Mouse (Mus musculus) midbrain, embryonic 15.5 days (tissue): ENCODE measurements at regions not wholly inside any gene's neighbourhood (a gene's known extent, or its start where the extent isn't known, plus 50 kb on each side); places are given as distances from the start of the nearest gene placed in this dataset.

ENCODE experiments used
- ATAC-seq: fragments of 200-750 bp; cut with Nextera tagmentation; replicated peaks from 2 replicates; pipeline ENCODE4 v1.8.0; 2017; ENCODE audit warnings: moderate TSS enrichment
- H3K27ac ChIP-seq: fragments of 300-500 bp; sonication (generic); 2 replicates; pipeline ENCODE4 v1.5.1; 2015; ENCODE audit warnings: mild to moderate bottlenecking, inconsistent platforms
- H3K27me3 ChIP-seq: fragments of 300-500 bp; sonication (generic); replicated peaks from 2 replicates; pipeline ENCODE4 v1.6.1; 2015; ENCODE audit warnings: inconsistent platforms
- H3K36me3 ChIP-seq: fragments of 300-500 bp; sonication (generic); replicated peaks from 2 replicates; pipeline ENCODE4 v1.6.1; 2015; ENCODE audit warnings: inconsistent platforms
- H3K4me1 ChIP-seq: fragments of 300-500 bp; sonication (generic); 2 replicates; pipeline ENCODE4 v1.6.1; 2015; ENCODE audit warnings: inconsistent platforms
- H3K4me2 ChIP-seq: fragments of 300-500 bp; sonication (generic); 2 replicates; pipeline ENCODE4 v1.6.1; 2015; ENCODE audit warnings: inconsistent platforms, mild to moderate bottlenecking, moderate library complexity
- H3K4me3 ChIP-seq: fragments of 300-500 bp; sonication (generic); 2 replicates; pipeline ENCODE4 v1.5.1; 2015; ENCODE audit warnings: mild to moderate bottlenecking, inconsistent platforms
- H3K9ac ChIP-seq: fragments of 300-500 bp; sonication (generic); 2 replicates; pipeline ENCODE4 v1.6.1; 2015; ENCODE audit warnings: mild to moderate bottlenecking, inconsistent platforms
- H3K9me3 ChIP-seq: fragments of 300-500 bp; sonication (generic); 2 replicates; pipeline ENCODE4 v1.6.1; 2016; ENCODE audit warnings: inconsistent platforms
- WGBS: fragments of 180-500 bp; shearing (Covaris S2); methylation state at CpG from one replicate; pipeline ENCODE4 v1.1.7; 2015; ENCODE audit warnings: mixed read lengths; 5-methylcytosine and 5-hydroxymethylcytosine counted together

DNA sequence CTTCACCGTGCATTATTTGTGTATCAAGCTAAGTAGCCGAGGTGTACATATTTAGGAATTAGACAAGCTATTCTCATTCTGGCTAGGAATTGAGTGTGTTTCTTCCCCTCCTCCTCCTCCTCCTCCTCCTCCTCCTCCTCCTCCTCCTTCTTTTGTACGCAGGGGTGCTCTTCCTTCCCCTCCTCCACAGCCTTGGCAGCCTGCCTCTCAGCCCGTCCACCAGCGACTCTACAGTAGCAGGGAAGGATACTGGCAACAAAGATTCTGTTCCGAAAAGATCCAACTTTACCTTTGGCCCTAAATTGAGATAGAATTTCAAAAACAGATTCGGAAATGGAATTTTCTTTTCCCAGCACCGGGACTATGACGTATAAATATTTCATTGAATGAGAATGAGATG is 253.0 kb downstream of the Nup35 start:
- Histone ChIP-seq H3K27ac (no peak overlapping the region), H3K27me3 (no peaks in the 10 kb centered on the region), H3K4me1 (no peaks in the 10 kb centered on the region), H3K9ac (no peak overlapping the region), H3K4me2 (peak overlapping the region; percentile 26), H3K4me3 (peak overlapping the region; percentile 1; the same call in 1 of the 2 replicates), H3K36me3 (no peaks in the 10 kb centered on the region), H3K9me3 (no peaks in the 10 kb centered on the region)
- peak; percentile 56; the same call in 1 of the 2 replicates for ATAC-seq
- 68% methylated on average over 8 of the region's 9 CpGs for WGBS

DNA sequence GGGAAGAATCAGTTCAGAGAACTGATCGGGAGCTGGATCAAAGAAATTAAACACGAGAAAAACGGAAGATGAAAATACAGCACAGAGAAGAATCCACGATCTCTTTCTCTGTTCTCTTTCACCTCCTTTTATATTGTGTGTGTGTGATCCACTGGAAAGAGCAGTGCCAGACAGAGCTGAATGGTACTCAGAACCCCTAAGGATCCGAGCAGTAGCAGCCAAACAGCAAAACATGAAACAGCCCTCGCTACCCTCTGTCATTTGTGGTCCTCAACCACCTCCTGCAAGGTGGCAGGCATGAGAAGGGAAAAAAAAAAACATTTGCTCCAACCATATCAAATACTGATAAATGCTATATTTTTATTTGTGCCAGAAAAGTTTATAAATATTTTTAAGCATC is 253.4 kb downstream of the Nup35 start:
- H3K4me3 ChIP-seq, result peak overlapping the region; percentile 1; the same call in 1 of the 2 replicates
- H3K4me2 ChIP-seq, result peak overlapping the region; percentile 26
- ATAC-seq, result peak; percentile 71; the same call in 1 of the 2 replicates

DNA sequence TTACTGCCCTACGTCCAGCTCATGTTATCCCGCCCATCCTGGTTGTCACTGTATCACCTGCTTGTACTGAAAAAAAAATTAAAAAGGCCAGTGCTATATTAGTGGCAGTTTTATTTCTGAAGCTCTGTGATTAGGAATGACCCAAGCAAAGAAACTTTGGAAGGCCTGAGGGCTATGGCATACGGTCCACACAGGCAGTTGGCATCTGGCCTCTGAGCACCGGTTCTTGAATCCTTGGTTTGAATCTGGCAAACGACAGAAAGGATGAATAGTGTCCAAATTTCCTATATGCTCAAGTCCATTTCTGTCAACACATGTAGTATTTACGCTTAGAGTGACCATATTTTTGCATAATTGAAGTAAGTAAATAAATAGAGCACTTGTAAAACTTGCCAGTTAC is 254.3 kb downstream of the Nup35 start:
- H3K9me3 ChIP-seq, result no peaks in the 10 kb centered on the region
- H3K9ac ChIP-seq, result no peak overlapping the region
- no peak overlapping the region for H3K4me2 ChIP-seq
- no peak overlapping the region for H3K4me3 ChIP-seq
- WGBS, result 92% methylated on average over 6 of the region's 6 CpGs
- H3K4me1 ChIP-seq, result no peaks in the 10 kb centered on the region
- no peaks in the 10 kb centered on the region for H3K36me3 ChIP-seq
- H3K27me3 ChIP-seq, result no peaks in the 10 kb centered on the region
- no peak overlapping the region for H3K27ac ChIP-seq
- no peak for ATAC-seq

More for the DNA sequence above, 253.4 kb downstream of the Nup35 start:
- Histone ChIP-seq H3K27me3 (no peaks in the 10 kb centered on the region), H3K9ac (no peak overlapping the region), H3K36me3 (no peaks in the 10 kb centered on the region), H3K9me3 (no peaks in the 10 kb centered on the region), H3K27ac (no peak overlapping the region), H3K4me1 (no peaks in the 10 kb centered on the region)
- 56% methylated on average over 6 of the region's 6 CpGs for WGBS

DNA sequence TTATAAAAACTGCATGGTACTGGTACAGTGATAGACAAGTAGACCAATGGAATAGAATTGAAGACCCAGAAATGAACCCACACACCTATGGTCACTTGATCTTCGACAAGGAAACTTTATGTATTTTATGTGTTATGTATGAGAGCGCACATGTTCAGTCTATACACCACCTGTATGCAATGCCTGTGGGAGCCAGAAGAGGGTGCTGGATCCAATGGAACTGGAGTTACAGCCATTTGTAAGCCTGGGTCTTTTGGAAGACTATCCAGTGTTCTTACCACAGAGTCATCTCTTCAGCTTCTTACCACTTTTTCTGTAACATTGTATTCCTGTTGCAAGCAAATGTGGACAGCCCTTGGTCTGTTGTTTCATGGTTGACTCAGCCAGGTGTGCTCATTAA is 261.4 kb downstream of the Nup35 start:
- H3K9me3 ChIP-seq, result no peaks in the 10 kb centered on the region
- ATAC-seq, result no peak

DNA sequence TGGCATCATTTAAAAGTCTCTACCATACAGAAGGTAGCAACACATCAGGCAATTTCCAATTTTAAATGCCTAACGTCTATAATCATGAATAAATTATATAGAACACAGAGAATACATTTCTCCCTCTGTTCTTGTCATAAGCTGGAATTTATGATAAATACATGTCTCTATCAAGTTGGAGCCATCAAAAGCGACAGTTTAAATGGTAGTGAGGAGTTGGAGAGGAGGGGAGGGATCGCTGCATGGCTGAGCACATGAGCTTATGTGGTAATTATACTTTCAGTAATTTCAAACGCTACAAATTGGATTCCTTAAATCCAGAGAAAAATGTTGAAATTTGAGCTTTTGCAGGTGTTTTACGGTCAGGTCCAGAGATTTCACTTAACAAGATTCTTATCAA is 267.2 kb downstream of the Nup35 start:
- ATAC-seq, result no peak
- H3K9ac ChIP-seq, result no peak overlapping the region
- H3K4me3 ChIP-seq, result no peak overlapping the region
- no peaks in the 10 kb centered on the region for H3K36me3 ChIP-seq
- no peak overlapping the region for H3K4me2 ChIP-seq
- H3K4me1 ChIP-seq, result no peaks in the 10 kb centered on the region
- 84% methylated on average over 5 of the region's 5 CpGs for WGBS
- no peak overlapping the region for H3K27ac ChIP-seq
- no peaks in the 10 kb centered on the region for H3K27me3 ChIP-seq
- H3K9me3 ChIP-seq, result no peaks in the 10 kb centered on the region

More for the DNA sequence above, 261.4 kb downstream of the Nup35 start:
- Histone ChIP-seq H3K9ac (no peak overlapping the region), H3K27me3 (no peaks in the 10 kb centered on the region), H3K4me1 (no peaks in the 10 kb centered on the region), H3K4me3 (no peak overlapping the region), H3K27ac (no peak overlapping the region), H3K4me2 (no peak overlapping the region), H3K36me3 (no peaks in the 10 kb centered on the region)
- WGBS, result 95% methylated on average over 2 of the region's 2 CpGs

DNA sequence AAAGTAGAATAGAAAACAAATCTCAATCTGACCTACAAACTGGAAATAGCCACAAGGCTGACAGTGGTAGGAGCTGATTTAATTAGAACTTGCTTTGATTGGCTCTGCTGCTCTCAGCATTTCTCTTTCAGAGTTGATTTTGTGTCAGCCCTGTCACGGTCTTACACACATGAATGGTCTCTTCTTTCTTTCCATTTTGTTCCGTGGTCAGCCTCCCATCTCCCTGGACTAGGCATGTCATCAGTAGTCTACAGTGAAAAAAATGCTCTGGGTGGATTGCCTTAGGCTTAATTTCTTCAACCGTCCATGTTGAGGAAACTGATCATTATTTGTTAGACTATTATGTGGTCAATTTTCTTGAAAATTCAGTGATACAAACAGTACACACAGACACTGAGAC is 285.0 kb downstream of the Nup35 start:
- H3K9me3 ChIP-seq, result no peaks in the 10 kb centered on the region
- H3K27me3 ChIP-seq, result no peaks in the 10 kb centered on the region
- H3K4me1 ChIP-seq, result no peaks in the 10 kb centered on the region
- H3K27ac ChIP-seq, result no peak overlapping the region
- no peak overlapping the region for H3K4me3 ChIP-seq
- no peak for ATAC-seq
- H3K4me2 ChIP-seq, result no peak overlapping the region
- WGBS, result 37% methylated on average over 3 of the region's 3 CpGs
- no peak overlapping the region for H3K9ac ChIP-seq
- no peaks in the 10 kb centered on the region for H3K36me3 ChIP-seq

DNA sequence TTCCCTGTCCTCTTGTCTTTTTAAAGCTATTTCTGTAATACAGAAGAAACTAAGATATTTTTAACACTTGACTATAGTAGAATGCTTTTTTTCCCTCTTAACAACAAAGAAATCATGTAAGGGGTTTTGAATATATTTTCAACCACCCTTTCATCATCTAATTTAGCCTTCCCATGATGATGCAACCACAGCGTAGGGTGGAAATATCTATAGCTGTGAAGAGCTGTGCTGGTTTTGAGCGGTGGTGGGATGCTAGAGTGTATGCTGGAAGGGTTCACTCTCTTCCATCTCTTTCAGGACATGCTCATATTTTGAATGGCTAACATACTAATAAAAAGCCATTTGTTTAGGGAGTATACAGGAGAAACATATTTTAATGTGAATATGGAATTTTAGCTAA is 296.4 kb downstream of the Nup35 start:
- Histone ChIP-seq H3K9me3 (no peaks in the 10 kb centered on the region), H3K4me3 (no peak overlapping the region), H3K27ac (no peak overlapping the region), H3K4me2 (no peak overlapping the region), H3K27me3 (no peaks in the 10 kb centered on the region), H3K36me3 (no peaks in the 10 kb centered on the region), H3K4me1 (no peaks in the 10 kb centered on the region), H3K9ac (no peak overlapping the region)
- no peak for ATAC-seq
- 97% methylated on average over 2 of the region's 2 CpGs for WGBS

DNA sequence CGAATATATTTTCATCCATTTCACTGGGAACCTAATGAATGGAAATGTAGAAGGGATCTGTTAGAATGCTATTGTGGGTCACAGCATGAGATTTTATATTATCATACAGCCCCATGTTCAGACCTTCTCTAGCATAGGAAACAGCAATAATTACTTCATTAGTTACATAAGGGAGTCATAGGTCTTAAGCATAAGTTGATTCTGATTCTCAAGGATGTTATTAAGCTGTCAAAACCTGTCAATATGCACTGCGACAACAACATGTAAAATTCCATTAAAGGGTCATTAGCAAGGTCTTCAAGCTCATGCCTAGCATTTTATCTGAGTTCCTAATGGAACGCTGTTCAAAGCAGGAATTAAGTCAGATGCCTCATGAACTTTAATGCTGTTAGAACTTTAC is 328.5 kb downstream of the Nup35 start:
- no peak overlapping the region for H3K4me3 ChIP-seq
- H3K4me2 ChIP-seq, result no peak overlapping the region
- no peaks in the 10 kb centered on the region for H3K36me3 ChIP-seq
- no peak overlapping the region for H3K9ac ChIP-seq
- no peaks in the 10 kb centered on the region for H3K27me3 ChIP-seq
- ATAC-seq, result no peak
- H3K9me3 ChIP-seq, result no peaks in the 10 kb centered on the region
- H3K27ac ChIP-seq, result no peak overlapping the region
- H3K4me1 ChIP-seq, result no peaks in the 10 kb centered on the region
- 81% methylated on average over 3 of the region's 3 CpGs for WGBS

DNA sequence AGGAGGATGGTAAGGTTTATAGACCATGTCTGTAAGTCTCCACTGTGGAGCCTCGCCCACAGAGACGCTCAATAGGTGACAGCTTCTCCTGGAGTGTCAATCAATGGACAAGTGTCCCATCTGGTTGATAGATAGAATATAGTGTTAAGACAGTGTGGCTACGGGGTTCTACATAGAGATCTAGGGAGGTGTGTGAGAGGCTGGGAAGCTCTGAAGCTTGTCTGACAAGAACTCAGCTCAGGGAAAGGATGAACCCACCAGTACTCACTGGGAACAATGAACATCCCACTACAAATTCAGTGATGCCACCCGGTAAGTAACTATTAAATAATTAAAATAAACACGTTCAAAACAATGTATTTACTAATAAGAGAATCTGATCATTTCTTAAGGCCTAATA is 349.7 kb downstream of the Nup35 start:
- H3K4me2 ChIP-seq, result no peak overlapping the region
- no peaks in the 10 kb centered on the region for H3K27me3 ChIP-seq
- no peak overlapping the region for H3K27ac ChIP-seq
- no peak overlapping the region for H3K9ac ChIP-seq
- 0 out of 2 replicates have a peak, but pooled peaks cover 2% of the 10 kb centered on the region for H3K4me1 ChIP-seq
- no peak overlapping the region for H3K4me3 ChIP-seq
- no peaks in the 10 kb centered on the region for H3K36me3 ChIP-seq
- ATAC-seq, result peak; percentile 71; the same call in 1 of the 2 replicates
- 76% methylated on average over 5 of the region's 5 CpGs for WGBS
- no peaks in the 10 kb centered on the region for H3K9me3 ChIP-seq

DNA sequence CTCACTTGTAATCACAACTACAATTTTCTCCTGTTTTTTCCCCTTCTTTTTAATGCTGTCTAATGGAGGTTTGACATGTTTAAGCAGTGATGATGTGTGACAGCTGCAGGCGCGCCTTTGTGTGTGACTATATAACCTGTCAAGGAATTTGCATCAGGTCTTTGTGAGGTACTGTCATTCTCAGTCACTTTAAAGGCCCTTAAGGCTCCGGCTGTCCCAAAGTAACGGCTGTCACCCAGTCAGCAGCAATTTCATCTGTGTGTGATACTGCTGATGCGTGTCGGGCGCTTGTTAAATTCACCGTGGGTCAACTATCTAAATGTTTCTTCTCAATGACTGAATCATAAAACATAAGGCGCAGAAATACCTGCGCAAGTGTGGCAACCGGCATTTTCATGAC is 350.2 kb downstream of the Nup35 start:
- Histone ChIP-seq H3K27ac (no peak overlapping the region), H3K9me3 (no peaks in the 10 kb centered on the region), H3K36me3 (no peaks in the 10 kb centered on the region), H3K4me2 (no peak overlapping the region), H3K27me3 (no peaks in the 10 kb centered on the region), H3K4me1 (0 out of 2 replicates have a peak, but pooled peaks cover 2% of the 10 kb centered on the region), H3K4me3 (no peak overlapping the region), H3K9ac (no peak overlapping the region)
- peak; percentile 93 for ATAC-seq
- 58% methylated on average over 11 of the region's 11 CpGs for WGBS

DNA sequence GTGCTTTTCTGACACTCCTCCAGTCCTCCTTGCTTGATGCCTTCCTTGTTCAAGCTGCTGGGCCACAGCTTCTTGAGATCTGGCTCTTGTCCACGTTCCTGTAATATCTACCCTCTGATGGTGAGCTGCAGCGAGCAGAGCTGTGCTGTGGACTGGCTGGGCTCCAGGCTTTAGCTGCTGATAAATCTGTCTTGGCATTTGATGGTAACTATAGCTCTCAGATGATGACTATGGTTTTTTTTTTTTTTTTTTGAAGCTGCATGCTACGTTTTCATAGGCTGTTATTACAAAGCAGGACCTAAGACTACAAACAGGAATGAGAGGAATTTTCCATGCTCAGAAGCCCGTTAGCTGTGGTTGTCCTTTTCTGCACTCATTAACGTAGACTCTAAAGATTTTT is 352.3 kb downstream of the Nup35 start:
- Histone ChIP-seq H3K27ac (no peak overlapping the region), H3K4me2 (no peak overlapping the region), H3K9me3 (no peaks in the 10 kb centered on the region), H3K4me1 (0 out of 2 replicates have a peak, but pooled peaks cover 2% of the 10 kb centered on the region), H3K9ac (no peak overlapping the region), H3K4me3 (no peak overlapping the region), H3K27me3 (no peaks in the 10 kb centered on the region), H3K36me3 (no peaks in the 10 kb centered on the region)
- ATAC-seq, result 0 out of 2 replicates have a peak, but pooled peaks have one; percentile 44
- 51% methylated on average over 5 of the region's 5 CpGs for WGBS

DNA sequence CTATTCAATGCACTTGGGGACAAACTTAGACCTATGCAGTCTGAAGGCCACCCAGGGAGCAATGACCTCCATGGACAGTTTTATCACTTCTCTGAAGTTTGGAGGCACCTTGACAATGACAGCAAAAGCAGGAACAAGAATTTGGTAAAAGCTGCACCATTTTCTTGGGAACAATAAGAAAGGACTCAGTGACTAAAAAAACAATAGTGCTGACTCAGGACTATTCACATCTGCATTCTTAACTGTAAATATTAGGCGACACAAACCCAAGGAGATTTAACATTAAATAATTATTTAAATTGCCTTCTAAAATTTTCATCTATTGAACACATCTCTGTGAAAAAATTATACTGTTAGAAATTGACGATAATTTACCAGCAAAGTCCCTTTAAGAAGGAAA is 356.2 kb downstream of the Nup35 start:
- Histone ChIP-seq H3K36me3 (no peaks in the 10 kb centered on the region), H3K4me1 (0 out of 2 replicates have a peak, but pooled peaks cover 2% of the 10 kb centered on the region), H3K9me3 (no peaks in the 10 kb centered on the region), H3K27me3 (no peaks in the 10 kb centered on the region), H3K4me2 (no peak overlapping the region), H3K4me3 (no peak overlapping the region), H3K27ac (no peak overlapping the region), H3K9ac (no peak overlapping the region)
- no peak for ATAC-seq
- WGBS, result 89% methylated on average over 2 of the region's 2 CpGs

DNA sequence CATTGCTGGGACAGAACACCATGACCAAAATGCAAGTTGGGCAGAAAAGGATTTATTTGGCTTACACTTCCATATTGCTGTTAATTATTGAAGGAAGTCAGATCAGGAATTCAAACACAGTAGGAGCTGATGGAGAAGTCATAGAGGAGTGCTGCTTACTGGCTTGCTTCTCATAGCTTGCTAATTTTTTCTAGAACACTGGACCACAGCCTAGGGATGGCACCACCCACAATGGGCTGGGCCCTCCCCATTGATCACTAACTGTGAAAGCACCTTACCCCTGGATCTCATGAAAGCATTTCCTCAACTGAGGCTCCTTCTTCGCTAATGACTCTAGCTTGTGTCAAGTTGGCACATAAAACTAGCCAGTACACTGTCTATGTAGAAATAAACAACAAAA is 381.3 kb downstream of the Nup35 start:
- 90% methylated on average over 1 of the region's 1 CpGs for WGBS
- no peak for ATAC-seq
- H3K36me3 ChIP-seq, result no peaks in the 10 kb centered on the region

More for the DNA sequence above, 381.3 kb downstream of the Nup35 start:
- Histone ChIP-seq H3K9me3 (no peaks in the 10 kb centered on the region), H3K4me1 (no peaks in the 10 kb centered on the region), H3K27ac (no peak overlapping the region), H3K4me2 (no peak overlapping the region), H3K4me3 (no peak overlapping the region), H3K27me3 (no peaks in the 10 kb centered on the region), H3K9ac (no peak overlapping the region)
